Mouse (Mus musculus) MEL (cell line): Measurements from ENCODE around the gene Tmem26. TPM values are rescaled to one million over a fixed set of nuclear protein-coding genes. Genes with fewer than 3 reads are reported as not detected.

Experiments
- DNase-seq: peaks from one replicate; pipeline ENCODE4 v3.0.0; 2011; ENCODE audit warnings: low read depth, low spot score
- H3K27ac ChIP-seq: 2 replicates; pipeline ENCODE4 v1.5.1; 2012; ENCODE audit warnings: low read depth, mild to moderate bottlenecking, control low read depth, low read length, moderate library complexity; ENCODE audit not compliant: control insufficient read depth
- H3K27me3 ChIP-seq, 2 experiments: fragments of 150-350 bp in 1 of 2; sonication (generic) in 1 of 2; 2 replicates each; pipeline ENCODE4 v1.6.1; 2012; ENCODE audit warnings: low read length in 2 of 2, mild to moderate bottlenecking in 2 of 2, improper control_type of control experiment in 1 of 2, moderate library complexity in 1 of 2; ENCODE audit not compliant: insufficient read depth in 2 of 2, control insufficient read depth in 1 of 2
- H3K36me3 ChIP-seq, 2 experiments: 2 replicates each; pipeline ENCODE4 v1.6.1; 2012 to 2014; ENCODE audit warnings: low read length in 2 of 2, improper control_type of control experiment in 1 of 2, inconsistent platforms in 1 of 2, mild to moderate bottlenecking in 1 of 2; ENCODE audit not compliant: insufficient read depth in 2 of 2, control insufficient read depth in 1 of 2
- H3K4me1 ChIP-seq, 2 experiments: fragments of 150-350 bp in 1 of 2; sonication (generic) in 1 of 2; 2 replicates each; pipeline ENCODE4 v1.6.1; 2012; ENCODE audit warnings: low read length in 2 of 2, improper control_type of control experiment in 1 of 2, mild to moderate bottlenecking in 1 of 2; ENCODE audit not compliant: insufficient read depth in 2 of 2, control insufficient read depth in 1 of 2
- H3K4me3 ChIP-seq, 2 experiments: fragments of 150-350 bp in 1 of 2; sonication (generic) in 1 of 2; 2 replicates each; pipeline ENCODE4 v1.5.1; 2012; ENCODE audit warnings: low read depth in 2 of 2, low read length in 2 of 2, mild to moderate bottlenecking in 2 of 2, moderate library complexity in 2 of 2, control low read depth in 1 of 2, improper control_type of control experiment in 1 of 2; ENCODE audit not compliant: control insufficient read depth in 1 of 2, insufficient read depth in 1 of 2
- H3K79me2 ChIP-seq: 2 replicates; pipeline ENCODE4 v1.6.1; 2012; ENCODE audit warnings: mild to moderate bottlenecking, low read length, moderate library complexity; ENCODE audit not compliant: control insufficient read depth, poor library complexity, insufficient read depth
- H3K9ac ChIP-seq: 2 replicates; pipeline ENCODE4 v1.6.1; 2012; ENCODE audit warnings: low read depth, mild to moderate bottlenecking, control low read depth, low read length, moderate library complexity; ENCODE audit not compliant: control insufficient read depth, poor library complexity, severe bottlenecking
- H3K9me3 ChIP-seq: fragments of 150-350 bp; sonication (generic); replicated peaks from 2 replicates; pipeline ENCODE4 v1.6.1; 2012; ENCODE audit warnings: mild to moderate bottlenecking, low read length, improper control_type of control experiment, moderate library complexity; ENCODE audit not compliant: insufficient read depth
- CTCF ChIP-seq, 3 experiments: IDR thresholded peaks in 2 of 3; conservative IDR thresholded peaks in 1 of 3; 2 replicates each; pipeline ENCODE4 v1.5.1; 2011 to 2012; ENCODE audit warnings: low read length in 3 of 3, low read depth in 2 of 3, mild to moderate bottlenecking in 2 of 3, improper control_type of control experiment in 1 of 3, inconsistent platforms in 1 of 3, mixed read lengths in 1 of 3, moderate library complexity in 1 of 3; ENCODE audit not compliant: control insufficient read depth in 1 of 3, insufficient read depth in 1 of 3, poor library complexity in 1 of 3, severe bottlenecking in 1 of 3
- ELF1 ChIP-seq: IDR thresholded peaks from 2 replicates; pipeline ENCODE4 v1.6.1; 2014; ENCODE audit warnings: low read depth, mild to moderate bottlenecking, inconsistent platforms, low read length, improper control_type of control experiment, moderate library complexity
- EP300 ChIP-seq, 2 experiments: IDR thresholded peaks; 2 replicates each; pipeline ENCODE4 v1.6.1; 2011; ENCODE audit warnings: improper control_type of control experiment in 2 of 2, low read length in 2 of 2, low read depth in 1 of 2, mild to moderate bottlenecking in 1 of 2
- GABPA ChIP-seq: IDR thresholded peaks from 2 replicates; pipeline ENCODE4 v1.6.1; 2012; ENCODE audit warnings: low read depth, mild to moderate bottlenecking, inconsistent platforms, low read length, improper control_type of control experiment, moderate library complexity
- GATA1 ChIP-seq: IDR thresholded peaks from 2 replicates; pipeline ENCODE4 v1.6.1; 2011; ENCODE audit warnings: low read depth, low read length, improper control_type of control experiment
- HCFC1 ChIP-seq: IDR thresholded peaks from 2 replicates; pipeline ENCODE4 v1.6.1; 2012; ENCODE audit warnings: low read depth, mild to moderate bottlenecking, inconsistent platforms, low read length, improper control_type of control experiment, moderate library complexity
- MAX ChIP-seq: IDR thresholded peaks from 2 replicates; pipeline ENCODE4 v1.6.1; 2011; ENCODE audit warnings: low read length, improper control_type of control experiment
- MEF2A ChIP-seq: IDR thresholded peaks from 2 replicates; pipeline ENCODE4 v1.6.1; 2014; ENCODE audit warnings: low read depth, mild to moderate bottlenecking, inconsistent platforms, low read length, improper control_type of control experiment; ENCODE audit not compliant: poor library complexity, insufficient replicate concordance, severe bottlenecking; ENCODE audit errors: extremely low read depth
- MXI1 ChIP-seq: IDR thresholded peaks from 2 replicates; pipeline ENCODE4 v1.6.1; 2011; ENCODE audit warnings: mild to moderate bottlenecking, low read depth, low read length, improper control_type of control experiment
- MYC ChIP-seq: IDR thresholded peaks from 2 replicates; pipeline ENCODE4 v1.6.1; 2011; ENCODE audit warnings: low read depth, mild to moderate bottlenecking, low read length, improper control_type of control experiment, moderate library complexity
- NELFE ChIP-seq: IDR thresholded peaks from 2 replicates; pipeline ENCODE4 v1.6.1; 2011; ENCODE audit warnings: low read depth, low read length, improper control_type of control experiment
- POLR2A ChIP-seq, 2 experiments: IDR thresholded peaks; 2 replicates each; pipeline ENCODE4 v1.6.1; 2011 to 2012; ENCODE audit warnings: low read length in 2 of 2, mild to moderate bottlenecking in 2 of 2, control low read depth in 1 of 2, improper control_type of control experiment in 1 of 2, low read depth in 1 of 2, moderate library complexity in 1 of 2; ENCODE audit not compliant: control insufficient read depth in 1 of 2, insufficient read depth in 1 of 2, poor library complexity in 1 of 2
- POLR2AphosphoS5 ChIP-seq: IDR thresholded peaks from 2 replicates; pipeline ENCODE4 v1.6.1; 2012; ENCODE audit warnings: low read depth, borderline replicate concordance, mild to moderate bottlenecking, inconsistent platforms, low read length, moderate library complexity, mixed read lengths
- RCOR1 ChIP-seq: IDR thresholded peaks from 2 replicates; pipeline ENCODE4 v1.6.1; 2012; ENCODE audit warnings: low read depth, mild to moderate bottlenecking, inconsistent platforms, low read length, improper control_type of control experiment
- SIN3A ChIP-seq: IDR thresholded peaks from 2 replicates; pipeline ENCODE4 v1.6.1; 2012; ENCODE audit warnings: low read length, improper control_type of control experiment, inconsistent platforms
- SMC3 ChIP-seq: IDR thresholded peaks from 2 replicates; pipeline ENCODE4 v1.6.1; 2011; ENCODE audit warnings: low read depth, low read length, improper control_type of control experiment
- TBP ChIP-seq: IDR thresholded peaks from 2 replicates; pipeline ENCODE4 v1.8.0; 2011; ENCODE audit warnings: low read depth, low read length, improper control_type of control experiment
- USF1 ChIP-seq: IDR thresholded peaks from 2 replicates; pipeline ENCODE4 v1.6.1; 2014; ENCODE audit warnings: low read depth, mild to moderate bottlenecking, inconsistent platforms, low read length, improper control_type of control experiment, moderate library complexity
- ZMIZ1 ChIP-seq: IDR thresholded peaks from 2 replicates; pipeline ENCODE4 v1.6.1; 2012; ENCODE audit warnings: low read depth, mild to moderate bottlenecking, inconsistent platforms, low read length, improper control_type of control experiment, moderate library complexity
- polyA plus RNA-seq, 2 experiments: library from polyadenylated mRNA; stranded (reverse) in 1 of 2; unstranded in 1 of 2; fragments of >175 nt in 1 of 2; fragments of >200 nt in 1 of 2; gene quantifications; 2 replicates each; pipeline versions ENCODE4 v1.2.1 to v1.2.4; 2012; ENCODE audit warnings: low replicate concordance in 2 of 2, low read depth in 1 of 2; ENCODE audit not compliant: insufficient read length in 2 of 2, insufficient read depth in 1 of 2, missing spikeins in 1 of 2
- total RNA-seq: library from RNA; depleted of rRNA; stranded (reverse); fragments of 300-350 nt; gene quantifications from 2 replicates; pipeline ENCODE4 v1.2.3, GENCODE M21; 2012

Gene Tmem26
- total and polyA plus RNA-seq, 3 experiments = not detected

- TF ChIP-seq MEF2A (no peak), USF1 (no peak), MXI1 (no peak), GABPA (no peak), GATA1 (no peak), SIN3A (no peak), ELF1 (no peak), SMC3 (no peak), ZMIZ1 (no peak), MYC (no peak), NELFE (no peak), EP300 (IDR thresholded peaks at IDR 0.05; ENCODE audit: low read depth in 1 of 2, low read length in 2 of 2) (no peak), MAX (no peak), POLR2AphosphoS5 (no peak), POLR2A (IDR thresholded peaks at IDR 0.05; ENCODE audit: control insufficient read depth in 1 of 2, insufficient read depth in 1 of 2, low read depth in 1 of 2, low read length in 2 of 2, poor library complexity in 1 of 2) (no peak), RCOR1 (no peak), TBP (no peak), HCFC1 (no peak)
- TF ChIP-seq, all 39 proteins: peak for 0
- no peak overlapping the region for H3K27ac ChIP-seq
- no peaks in the 10 kb centered on the region for H3K9me3 ChIP-seq
Observed at GRCm38 (mm10) chr10:68806328-68806727, 82.9 kb downstream of the Tmem26 start.

GRCm38 (mm10) chr10:68810958-68811357 lies 87.5 kb downstream of the Tmem26 start:
- peak; percentile 3 for DNase-seq

More at GRCm38 (mm10) chr10:68806328-68806727, 82.9 kb downstream of the Tmem26 start:
- H3K4me3 ChIP-seq = no peak overlapping the region
- H3K4me1 ChIP-seq = no peaks in the 10 kb centered on the region
- no peaks in the 10 kb centered on the region for H3K27me3 ChIP-seq
- no peaks in the 10 kb centered on the region for H3K79me2 ChIP-seq
- H3K9ac ChIP-seq = no peak overlapping the region
- no peaks in the 10 kb centered on the region for H3K36me3 ChIP-seq
- no peak for DNase-seq

More at GRCm38 (mm10) chr10:68810958-68811357, 87.5 kb downstream of the Tmem26 start:
- peak in 1 of 3 experiments; percentile 20; a peak in 2 of 6 replicates for TF ChIP-seq CTCF (IDR thresholded peaks at IDR 0.05 in 2 of 3, conservative IDR thresholded peaks at IDR 0.05 in 1 of 3; ENCODE audit: control insufficient read depth in 1 of 3, insufficient read depth in 1 of 3, low read depth in 2 of 3, low read length in 3 of 3, poor library complexity in 1 of 3, severe bottlenecking in 1 of 3)
- no peak for TF ChIP-seq MAX
- Histone ChIP-seq H3K4me1 (no peaks in the 10 kb centered on the region), H3K9ac (no peak overlapping the region), H3K9me3 (no peaks in the 10 kb centered on the region), H3K27ac (no peak overlapping the region), H3K4me3 (no peak overlapping the region), H3K79me2 (no peaks in the 10 kb centered on the region), H3K27me3 (no peaks in the 10 kb centered on the region), H3K36me3 (no peaks in the 10 kb centered on the region)
